Mouse (Mus musculus): ENCODE data around the gene Phb.
A peak's percentile ranks its signal among the peaks of the same experiment; 100 is the strongest.
"Not testable (repeated sequence)": the region's sequence is repeated elsewhere in the genome, so short reads cannot be mapped to it uniquely, and the experiment has no call there.

The Phb gene

GRCm38 (mm10) chr11:95650981-95651380 is 15.8 kb upstream of the Phb start:
- ATAC-seq (ENCODE audit: low TSS enrichment): no peak

GRCm38 (mm10) chr11:95657449-95657848 is 9.3 kb upstream of the Phb start:
- no peak for ATAC-seq (ENCODE audit: low TSS enrichment)

- ATAC-seq (ENCODE audit: low TSS enrichment): no peak
These were observed 420 bp downstream of the Phb start for GRCm38 (mm10) chr11:95667177-95667576.

GRCm38 (mm10) chr11:95668086-95668485 is 1.3 kb downstream of the Phb start:
- ATAC-seq (ENCODE audit: low TSS enrichment): not testable (repeated sequence)

- ATAC-seq (ENCODE audit: low TSS enrichment): no peak
These were observed 8.7 kb downstream of the Phb start for GRCm38 (mm10) chr11:95675498-95675897.

- ATAC-seq (ENCODE audit: low TSS enrichment): no peak
These were observed 9.6 kb downstream of the Phb start for GRCm38 (mm10) chr11:95676307-95676706.

GRCm38 (mm10) chr11:95677925-95678701 is 11.4 kb downstream of the Phb start:
- no peak for ATAC-seq (ENCODE audit: low TSS enrichment)

- ATAC-seq (ENCODE audit: low TSS enrichment): no peak
These were observed 15.3 kb downstream of the Phb start for GRCm38 (mm10) chr11:95681995-95682601.

GRCm38 (mm10) chr11:95682946-95683345 is 16.2 kb downstream of the Phb start:
- no peak for ATAC-seq (ENCODE audit: low TSS enrichment)

GRCm38 (mm10) chr11:95686031-95686430 is 19.3 kb downstream of the Phb start:
- ATAC-seq (ENCODE audit: low TSS enrichment): peak; percentile 77; the same call in 1 of the 2 replicates

GRCm38 (mm10) chr11:95687084-95687656 is 20.4 kb downstream of the Phb start:
- no peak for ATAC-seq (ENCODE audit: low TSS enrichment)

GRCm38 (mm10) chr11:95688515-95688914 is 21.8 kb downstream of the Phb start:
- ATAC-seq (ENCODE audit: low TSS enrichment): no peak

GRCm38 (mm10) chr11:95688981-95689380 is 22.2 kb downstream of the Phb start:
- peak; percentile 59; the same call in 1 of the 2 replicates for ATAC-seq (ENCODE audit: low TSS enrichment)

- ATAC-seq (ENCODE audit: low TSS enrichment): no peak
These were observed 22.8 kb downstream of the Phb start for GRCm38 (mm10) chr11:95689544-95689943.

- no peak for ATAC-seq (ENCODE audit: low TSS enrichment)
These were observed 31.8 kb downstream of the Phb start for GRCm38 (mm10) chr11:95698541-95698940.

- no peak for ATAC-seq (ENCODE audit: low TSS enrichment)
These were observed 34.3 kb downstream of the Phb start for GRCm38 (mm10) chr11:95700778-95701739.

GRCm38 (mm10) chr11:95704032-95704969 is 37.5 kb downstream of the Phb start:
- ATAC-seq (ENCODE audit: low TSS enrichment): no peak

GRCm38 (mm10) chr11:95704970-95705330 is 38.2 kb downstream of the Phb start:
- ATAC-seq (ENCODE audit: low TSS enrichment): peak; percentile 82

GRCm38 (mm10) chr11:95709534-95710040 is 42.8 kb downstream of the Phb start:
- ATAC-seq (ENCODE audit: low TSS enrichment): no peak

- no peak for ATAC-seq (ENCODE audit: low TSS enrichment)
These were observed 43.7 kb downstream of the Phb start for GRCm38 (mm10) chr11:95710478-95710877.
